Mouse (Mus musculus) bone marrow macrophage, adult 2 months (primary cell): ENCODE results near the gene Tm9sf4. TPM values are rescaled to one million over a fixed set of nuclear protein-coding genes. Genes with fewer than 3 reads are reported as not detected.

ENCODE experiments used
- H3K27ac ChIP-seq: 2 replicates; pipeline ENCODE4 v1.5.1; 2012; ENCODE audit warnings: low read depth, low read length; ENCODE audit not compliant: insufficient read depth
- H3K4me1 ChIP-seq: 2 replicates; pipeline ENCODE4 v1.6.1; 2012; ENCODE audit warnings: low read length; ENCODE audit not compliant: control insufficient read depth, insufficient read depth
- H3K4me3 ChIP-seq: 2 replicates; pipeline ENCODE4 v1.5.1; 2012; ENCODE audit warnings: mild to moderate bottlenecking, low read length, moderate library complexity; ENCODE audit not compliant: insufficient read depth
- CTCF ChIP-seq: IDR thresholded peaks from 2 replicates; pipeline ENCODE4 v1.5.1; 2012; ENCODE audit warnings: low read depth, mild to moderate bottlenecking, low read length, moderate library complexity
- POLR2A ChIP-seq: IDR thresholded peaks from 2 replicates; pipeline ENCODE4 v1.6.1; 2012; ENCODE audit warnings: mild to moderate bottlenecking, low read depth, low read length, borderline replicate concordance
- polyA plus RNA-seq: library from polyadenylated mRNA; stranded (reverse); fragments of >200 nt; gene quantifications from 2 replicates; pipeline ENCODE4 v1.2.4, GENCODE M21; 2012; ENCODE audit not compliant: missing spikeins, insufficient read depth, insufficient read length

The Tm9sf4 gene
- polyA plus RNA-seq, 1 experiment: 73.5 TPM

DNA sequence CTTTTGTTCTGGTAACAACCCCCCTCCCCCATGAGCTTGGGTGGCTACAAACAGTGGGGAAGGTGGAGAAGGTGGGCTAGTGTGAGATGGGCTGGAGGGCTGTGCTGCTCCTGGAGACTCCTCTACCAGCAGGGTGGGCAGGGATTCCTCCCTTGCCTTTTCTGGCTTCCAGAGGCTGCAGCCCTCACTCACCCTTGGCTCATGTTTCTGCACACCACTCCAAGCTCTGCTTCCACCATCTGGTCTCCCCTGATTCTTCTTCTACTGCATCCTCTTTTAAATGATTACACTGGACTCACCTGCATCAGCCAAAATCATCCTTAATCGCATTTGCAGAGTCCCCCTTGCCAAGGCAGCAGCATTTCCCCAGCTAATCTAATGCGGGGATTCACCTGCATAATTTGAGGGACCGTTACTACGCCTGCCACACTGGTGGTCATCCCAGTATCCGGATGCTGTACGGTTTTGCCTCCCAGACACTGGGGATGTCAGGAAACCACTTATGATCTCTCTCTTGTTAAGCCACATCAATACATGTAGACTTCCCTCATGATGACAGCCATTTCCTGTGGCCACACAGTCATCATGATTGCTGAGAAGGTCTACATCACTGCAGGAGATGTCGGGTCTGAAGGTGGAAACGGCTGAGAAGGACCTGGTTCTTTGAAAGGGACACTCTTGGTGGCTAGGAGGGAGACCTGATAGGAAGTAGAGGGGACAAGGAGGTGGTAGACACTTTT lies 9.0 kb upstream of the Tm9sf4 start:
- Histone ChIP-seq H3K27ac (no peak overlapping the region), H3K4me3 (no peak overlapping the region), H3K4me1 (peaks cover 9% of the 10 kb centered on the region)
- TF ChIP-seq POLR2A (no peak), CTCF (no peak)

DNA sequence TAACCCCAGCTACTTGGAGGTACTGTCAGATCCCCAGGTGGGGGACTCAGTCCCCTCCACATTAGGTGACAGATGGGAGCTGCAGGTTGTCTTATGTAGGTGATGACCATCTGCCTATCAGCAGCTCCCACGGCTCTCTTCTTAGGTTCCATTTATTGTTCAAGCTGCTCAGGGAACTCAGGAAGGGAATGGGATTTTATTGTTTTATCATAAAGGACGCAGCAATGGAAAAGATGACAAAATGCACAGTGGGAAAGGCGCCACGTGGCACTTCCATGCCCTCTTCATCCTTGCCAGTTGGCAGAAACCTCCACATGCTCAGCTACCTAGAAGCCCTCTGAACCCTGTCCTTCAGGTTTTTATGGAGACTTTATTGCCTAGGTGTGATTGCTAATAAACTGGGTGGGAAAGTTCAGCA lies 8.1 kb upstream of the Tm9sf4 start:
- H3K27ac ChIP-seq: no peak overlapping the region
- no peak overlapping the region for H3K4me3 ChIP-seq
- no peak for TF ChIP-seq CTCF
- no peak for TF ChIP-seq POLR2A
- peaks cover 4% of the 10 kb centered on the region for H3K4me1 ChIP-seq

DNA sequence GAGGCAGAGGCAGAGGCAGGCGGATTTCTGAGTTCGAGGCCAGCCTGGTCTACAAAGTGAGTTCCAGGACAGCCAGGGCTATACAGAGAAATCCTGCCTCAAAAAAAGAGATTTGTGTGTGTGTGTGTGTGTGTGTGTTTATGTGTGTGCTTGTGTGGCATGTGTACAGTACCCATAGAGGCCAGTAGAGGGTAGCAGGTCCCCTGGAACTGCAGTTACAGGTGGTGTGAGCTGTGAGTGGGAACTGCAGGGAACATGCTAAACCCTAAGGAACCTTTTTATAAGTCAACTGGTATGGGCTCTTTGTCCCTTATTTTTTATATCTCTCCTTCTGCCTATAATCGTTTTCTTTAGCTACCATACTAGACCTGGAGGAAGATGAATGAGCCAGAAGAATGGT lies 3.8 kb upstream of the Tm9sf4 start:
- no peak overlapping the region for H3K27ac ChIP-seq
- no peak overlapping the region for H3K4me3 ChIP-seq
- H3K4me1 ChIP-seq: peaks cover 5% of the 10 kb centered on the region
- no peak for TF ChIP-seq POLR2A
- 0 out of 2 replicates have a peak, but pooled peaks have one; percentile 16 for TF ChIP-seq CTCF

DNA sequence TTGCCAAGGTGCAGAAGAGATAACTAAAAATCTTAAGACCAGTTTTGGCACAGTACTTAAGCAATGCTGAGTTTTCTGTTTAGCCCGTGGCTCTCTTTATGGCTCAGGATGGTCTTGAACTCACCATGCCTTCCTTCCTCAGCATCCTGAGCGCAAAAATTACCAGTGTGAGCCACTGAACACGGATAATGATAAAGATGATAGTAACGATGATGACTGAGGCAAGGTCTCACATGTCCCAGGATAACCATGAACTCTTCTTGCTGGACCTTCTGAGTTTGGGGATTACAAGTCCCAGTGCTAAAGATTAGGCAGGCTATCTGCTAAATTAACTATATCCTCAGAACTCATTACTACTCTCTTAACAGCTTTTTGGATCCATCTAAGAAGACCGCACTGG lies 970 bp upstream of the Tm9sf4 start:
- peaks cover 20% of the 10 kb centered on the region for H3K4me1 ChIP-seq
- TF ChIP-seq POLR2A (no peak), CTCF (no peak)
- H3K27ac ChIP-seq: no peak overlapping the region

DNA sequence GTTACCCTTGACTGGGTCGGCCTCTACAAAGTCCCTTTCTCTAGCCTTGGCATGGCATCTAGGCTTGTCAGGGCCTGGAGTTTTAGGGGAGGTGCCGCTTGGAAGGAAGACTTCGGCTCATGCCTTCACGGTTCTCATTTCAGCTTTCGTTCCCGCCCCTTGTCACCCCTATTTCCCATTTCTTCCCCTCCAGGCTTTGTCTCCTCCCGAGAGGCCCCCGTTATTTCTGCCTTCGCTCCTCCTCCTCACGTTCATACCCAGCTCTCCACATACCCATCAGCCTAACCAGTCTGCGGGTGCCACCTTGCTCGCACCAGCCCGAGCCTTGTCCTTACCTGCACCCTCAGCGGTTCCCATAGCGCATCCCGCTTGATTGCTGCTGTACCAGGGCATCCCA lies 579 bp downstream of the Tm9sf4 start:
- Histone ChIP-seq H3K4me3 (peak overlapping the region; percentile 90), H3K4me1 (peaks cover 24% of the 10 kb centered on the region), H3K27ac (peak overlapping the region; percentile 94)
- TF ChIP-seq POLR2A: no peak
- TF ChIP-seq CTCF: no peak

More for the DNA sequence above, 970 bp upstream of the Tm9sf4 start:
- H3K4me3 ChIP-seq: no peak overlapping the region

DNA sequence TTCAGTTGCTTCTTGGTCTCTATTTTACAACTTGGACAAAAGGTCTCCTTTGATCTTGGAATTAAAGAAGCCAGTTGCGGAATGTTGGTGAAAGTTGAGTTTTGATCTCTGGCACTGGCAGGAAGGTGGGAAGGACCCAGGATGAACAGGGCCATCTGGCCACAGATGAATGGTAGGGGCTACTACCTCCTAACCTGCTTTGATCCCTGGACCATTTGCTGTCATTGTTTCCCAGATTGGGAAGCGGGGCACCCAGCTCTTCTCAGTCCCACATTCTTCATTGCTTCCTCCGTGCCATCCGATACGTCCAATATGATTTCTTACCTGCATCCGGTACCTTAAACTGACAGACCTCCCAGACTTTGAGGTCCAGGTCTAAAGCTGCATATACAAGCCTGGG lies 6.0 kb downstream of the Tm9sf4 start:
- H3K4me1 ChIP-seq: peaks cover 65% of the 10 kb centered on the region
- H3K4me3 ChIP-seq: no peak overlapping the region
- H3K27ac ChIP-seq: no peak overlapping the region
- TF ChIP-seq POLR2A: no peak
- no peak for TF ChIP-seq CTCF

DNA sequence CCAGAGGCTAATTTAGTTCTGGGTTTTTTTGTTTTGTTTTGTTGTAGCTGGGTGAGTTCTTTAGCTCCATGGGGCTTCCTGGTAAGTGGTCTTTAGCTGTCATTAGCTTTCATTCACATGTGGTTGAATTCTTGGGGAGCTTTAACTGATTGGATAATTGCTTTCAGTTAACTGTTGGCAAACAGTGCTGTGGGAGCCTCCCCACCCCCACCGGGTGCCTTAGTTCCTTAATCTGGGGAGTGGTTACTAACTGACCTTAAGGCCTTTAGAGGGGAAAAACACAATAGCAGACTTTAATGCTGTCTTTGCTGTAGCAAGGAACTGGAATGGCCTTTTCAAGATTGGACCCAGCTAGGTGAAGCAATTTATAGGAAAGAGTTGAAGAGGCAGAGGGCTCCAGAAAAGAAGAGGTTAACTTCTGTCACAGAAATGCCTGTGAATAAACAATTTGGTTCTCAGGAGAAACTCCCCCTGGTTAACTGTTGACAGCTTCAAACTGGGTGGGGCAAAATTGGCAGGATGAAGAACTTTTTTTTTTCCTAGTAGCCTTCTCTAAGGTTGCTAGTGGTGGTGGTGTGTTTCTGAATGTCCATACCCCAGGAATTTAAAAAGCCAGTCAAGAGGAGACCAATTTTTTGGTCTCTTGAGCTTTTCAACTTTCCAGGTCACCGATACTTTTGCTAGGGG lies 7.2 kb downstream of the Tm9sf4 start:
- Histone ChIP-seq H3K4me3 (no peak overlapping the region), H3K27ac (peak overlapping the region; percentile 83), H3K4me1 (peaks cover 60% of the 10 kb centered on the region)
- TF ChIP-seq CTCF (no peak), POLR2A (no peak)

DNA sequence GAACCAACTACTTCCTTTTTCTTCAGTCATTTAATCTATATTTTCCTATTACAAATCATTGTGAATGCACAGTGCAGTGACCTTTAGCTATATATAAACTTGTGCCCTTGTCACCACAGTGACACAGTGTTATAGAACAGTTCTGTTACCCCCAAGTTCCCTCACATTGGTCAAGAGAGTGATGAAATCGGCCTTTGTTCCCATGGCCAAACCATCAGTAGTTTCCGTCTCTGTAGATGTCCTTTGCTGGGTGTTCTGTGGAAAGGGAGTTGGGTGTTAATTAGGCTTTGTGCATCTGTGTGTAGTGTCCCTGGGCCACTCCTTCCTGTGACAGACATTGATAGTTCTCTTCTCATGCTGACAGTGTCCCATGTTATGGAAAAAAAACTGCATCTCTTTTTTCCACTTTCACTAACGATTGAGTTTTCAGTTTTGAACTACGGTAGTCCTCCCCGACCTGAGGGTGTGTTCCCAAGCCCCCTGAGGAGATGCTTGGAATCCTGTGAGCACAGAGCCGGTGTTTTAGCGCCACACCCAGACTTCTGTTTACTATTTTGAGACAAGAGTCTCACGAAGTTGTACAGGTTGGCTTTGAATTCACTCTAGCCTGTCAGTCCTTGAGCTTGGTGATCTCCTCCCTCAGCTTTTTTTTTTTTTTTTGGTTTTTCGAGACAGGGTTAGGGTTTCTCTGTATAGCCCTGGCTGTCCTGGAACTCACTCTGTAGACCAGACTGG lies 9.6 kb downstream of the Tm9sf4 start:
- no peak overlapping the region for H3K27ac ChIP-seq
- H3K4me3 ChIP-seq: no peak overlapping the region
- peaks cover 57% of the 10 kb centered on the region for H3K4me1 ChIP-seq
- TF ChIP-seq CTCF: no peak
- no peak for TF ChIP-seq POLR2A

DNA sequence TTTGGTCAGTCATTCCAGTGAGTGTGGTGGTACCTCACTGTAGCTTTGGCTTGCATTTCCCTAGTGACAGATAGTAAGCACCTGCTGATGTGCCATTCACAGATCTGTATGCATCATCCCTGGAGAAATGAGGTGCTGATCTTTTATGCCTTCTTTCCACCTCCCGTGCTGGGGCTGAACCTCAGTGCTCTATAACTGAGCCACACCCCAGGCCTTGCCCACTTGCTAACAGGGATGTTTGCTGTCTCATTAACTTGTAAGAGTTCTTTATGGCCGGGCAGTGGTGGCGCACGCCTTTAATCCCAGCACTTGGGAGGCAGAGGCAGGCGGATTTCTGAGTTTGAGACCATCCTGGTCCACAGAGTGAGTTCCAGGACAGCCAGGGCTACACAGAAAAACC lies 10.9 kb downstream of the Tm9sf4 start:
- no peak for TF ChIP-seq POLR2A
- TF ChIP-seq CTCF: no peak
- Histone ChIP-seq H3K4me1 (peaks cover 48% of the 10 kb centered on the region), H3K27ac (no peak overlapping the region), H3K4me3 (no peak overlapping the region)
